Mouse (Mus musculus) right cerebral cortex, postnatal 25 days (tissue): ENCODE data around the gene Gm13277.
A peak's percentile ranks its signal among the peaks of the same experiment; 100 is the strongest.
"Not testable (repeated sequence)": the region's sequence is repeated elsewhere in the genome, so short reads cannot be mapped to it uniquely, and the experiment has no call there.

ENCODE experiments used
- DNase-seq: peaks from one replicate; pipeline ENCODE4 v3.0.0; 2022

Gm13277 gene

GRCm38 (mm10) chr4:88791250-88791649 lies 2.8 kb downstream of the Gm13277 start, which contains the start of gene Gm13278:
Gm13278 (plus strand) TSS chr4:88791550.
- DNase-seq: not testable (repeated sequence)

- peak; percentile 61 for DNase-seq
These were observed 5.7 kb downstream of the Gm13277 start, which contains the start of gene Gm13275 for GRCm38 (mm10) chr4:88793936-88794675. Gm13275 (plus strand) TSS chr4:88794487.

- DNase-seq: not testable (repeated sequence)
These were observed 8.7 kb downstream of the Gm13277 start, which contains the start of gene Gm13279 for GRCm38 (mm10) chr4:88797097-88797496. Gm13279 (plus strand) TSS chr4:88797397.

GRCm38 (mm10) chr4:88799365-88799764 lies 10.9 kb downstream of the Gm13277 start, which contains the start of gene Gm13285:
Gm13285 (plus strand) TSS chr4:88799665.
- DNase-seq: not testable (repeated sequence)

GRCm38 (mm10) chr4:88802954-88803353 lies 14.5 kb downstream of the Gm13277 start, which contains the start of gene Gm13287:
Gm13287 (plus strand) TSS chr4:88803254.
- DNase-seq: not testable (repeated sequence)

- DNase-seq: not testable (repeated sequence)
These were observed 16.8 kb downstream of the Gm13277 start, which contains the start of gene Gm13288 for GRCm38 (mm10) chr4:88805231-88805630. Gm13288 (plus strand) TSS chr4:88805531.

GRCm38 (mm10) chr4:88805761-88806160 lies 17.3 kb downstream of the Gm13277 start:
- DNase-seq: not testable (repeated sequence)

DNA sequence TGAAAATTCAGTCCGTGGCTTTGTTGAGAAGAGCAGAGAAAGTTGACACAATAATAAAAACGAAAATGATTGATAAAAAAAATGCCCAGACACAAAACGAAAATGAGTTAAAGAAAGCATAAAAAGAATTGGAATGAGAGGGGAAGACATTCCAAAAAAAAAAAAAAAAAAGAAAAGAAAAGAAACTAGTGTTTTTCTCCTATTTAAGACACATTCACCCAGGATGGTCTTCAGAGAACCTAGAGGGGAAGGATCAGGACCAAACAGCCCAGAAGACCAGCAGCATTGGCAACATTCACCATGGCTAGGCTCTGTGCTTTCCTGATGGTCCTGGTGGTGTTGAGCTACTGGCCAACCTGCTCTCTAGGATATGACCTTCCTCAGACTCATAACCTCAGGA lies 27.5 kb downstream of the Gm13277 start, which contains the start of gene Ifna7:
TSS of gene Ifna7 (plus strand) at position 301 of the 400 bp plus-strand sequence.
- no peak for DNase-seq

DNA sequence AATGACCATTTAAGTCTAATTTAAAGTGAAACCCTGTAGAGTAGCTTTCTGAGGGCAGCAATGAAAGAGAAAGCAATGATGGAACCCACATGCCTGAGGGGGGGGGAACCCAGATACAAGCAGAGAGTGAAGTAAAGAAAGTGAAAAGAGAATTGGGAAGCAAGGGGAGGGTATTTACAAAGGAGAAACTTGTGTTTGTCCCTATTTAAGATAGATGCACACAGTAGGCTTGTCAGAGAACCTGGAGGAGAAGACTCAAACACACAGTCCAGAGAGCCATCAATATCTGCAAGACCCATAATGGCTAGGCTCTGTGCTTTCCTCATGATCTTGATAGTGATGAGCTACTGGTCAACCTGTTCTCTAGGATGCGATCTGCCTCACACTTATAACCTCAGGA lies 31.2 kb downstream of the Gm13277 start, which contains the start of gene Ifna11:
TSS of gene Ifna11 (plus strand) at position 301 of the 400 bp plus-strand sequence.
- DNase-seq: no peak

DNA sequence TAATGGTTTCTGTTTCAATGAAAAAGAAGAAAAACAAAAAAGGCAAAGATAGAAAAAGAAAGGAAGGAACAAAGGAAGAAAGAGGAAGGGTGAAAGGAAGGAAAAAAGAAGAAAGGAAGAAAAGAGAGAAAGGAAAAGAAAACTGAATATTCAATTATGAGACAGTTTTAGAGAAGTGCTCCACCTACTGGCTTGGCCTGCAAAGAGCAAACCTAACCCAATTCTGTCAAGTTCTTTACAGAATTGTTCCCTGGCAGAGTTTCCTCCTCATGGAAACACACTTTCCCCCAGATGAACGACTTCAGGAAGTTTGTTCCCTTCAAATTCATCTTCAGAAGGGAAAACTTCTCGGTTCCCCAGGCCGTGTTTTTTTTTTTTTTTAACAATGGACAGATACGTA lies 34.6 kb downstream of the Gm13277 start:
- no peak for DNase-seq

GRCm38 (mm10) chr4:88827116-88827515 lies 38.7 kb downstream of the Gm13277 start, which contains the start of gene Ifna6:
Ifna6 (plus strand) TSS chr4:88827416.
- DNase-seq: not testable (repeated sequence)

- peak; percentile 19 for DNase-seq
These were observed 42.1 kb downstream of the Gm13277 start for GRCm38 (mm10) chr4:88830523-88830922.

GRCm38 (mm10) chr4:88835225-88835624 lies 46.8 kb downstream of the Gm13277 start, which contains the start of gene Ifna5:
Ifna5 (plus strand) TSS chr4:88835525.
- not testable (repeated sequence) for DNase-seq
